Mouse (Mus musculus): Measurements from ENCODE around the gene 1700008O03Rik.

The 1700008O03Rik gene

GRCm38 (mm10) chr7:44310285-44310877 is 75.2 kb downstream of the 1700008O03Rik start:
- DNase-seq (ENCODE audit: extremely low spot score, low read depth, low spot score) = no peak

Data from hindlimb bud, embryonic 11.5 days (tissue).